8 mouse cellular contexts compared by ENCODE assay signal in genomic region chr4:137719378-137720077, GRCm38 (mm10). TPM values are rescaled to one million over a fixed set of nuclear protein-coding genes. Genes with fewer than 3 reads are reported as not detected.
A peak's percentile ranks its signal among the peaks of the same experiment; 100 is the strongest.
DNase-seq lines count a peak whose midpoint lies in the region; ATAC-seq lines count a peak whose summit lies in the region.

No protein-coding gene starts in this region.

- peak overlapping the region; percentile 26; the same call in 1 of the 2 replicates for H3K9ac ChIP-seq in heart, embryonic 12.5 days
- H3K9ac ChIP-seq in hindbrain, embryonic 13.5 days, result peak overlapping the region; percentile 65
- 0 out of 2 replicates have a peak overlapping the region, but pooled peaks have one; percentile 33 for H3K9ac ChIP-seq in neural tube, embryonic 12.5 days

- no peak for ATAC-seq in heart, embryonic 12.5 days (ENCODE audit: insufficient number of reproducible peaks, low FRiP score)
- no peak for ATAC-seq in hindbrain, embryonic 13.5 days (ENCODE audit: low FRiP score)
- 0 out of 2 replicates have a peak, but pooled peaks have one; percentile 43 for ATAC-seq in neural tube, embryonic 12.5 days (ENCODE audit: low FRiP score, low read depth)

- peaks cover 26% of the 10 kb centered on the region for H3K4me1 ChIP-seq in heart, embryonic 12.5 days (replicated peaks)
- H3K4me1 ChIP-seq in hindbrain, embryonic 13.5 days (replicated peaks), result peaks cover 39% of the 10 kb centered on the region
- H3K4me1 ChIP-seq in neural tube, embryonic 12.5 days, result peaks cover 22% of the 10 kb centered on the region

- H3K9me3 ChIP-seq in heart, embryonic 12.5 days (replicated peaks), result no peaks in the 10 kb centered on the region
- no peaks in the 10 kb centered on the region for H3K9me3 ChIP-seq in hindbrain, embryonic 13.5 days
- H3K9me3 ChIP-seq in neural tube, embryonic 12.5 days, result no peaks in the 10 kb centered on the region

- no peaks in the 10 kb centered on the region for H3K36me3 ChIP-seq in heart, embryonic 12.5 days
- peaks cover 8% of the 10 kb centered on the region for H3K36me3 ChIP-seq in hindbrain, embryonic 13.5 days
- no peaks in the 10 kb centered on the region for H3K36me3 ChIP-seq in neural tube, embryonic 12.5 days

- intact Hi-C loops in heart, postnatal 10 days (cut with DNase I), result no loop called here

- no peak overlapping the region for H3K27ac ChIP-seq in heart, embryonic 12.5 days (ENCODE audit: poor library complexity, severe bottlenecking)
- peak overlapping the region; percentile 86 for H3K27ac ChIP-seq in hindbrain, embryonic 13.5 days
- 0 out of 2 replicates have a peak overlapping the region, but pooled peaks have one; percentile 17 for H3K27ac ChIP-seq in neural tube, embryonic 12.5 days

- H3K27me3 ChIP-seq in heart, embryonic 12.5 days (replicated peaks), result peaks cover 94% of the 10 kb centered on the region
- H3K27me3 ChIP-seq in hindbrain, embryonic 13.5 days, result peaks cover 37% of the 10 kb centered on the region
- peaks cover 28% of the 10 kb centered on the region for H3K27me3 ChIP-seq in neural tube, embryonic 12.5 days (replicated peaks)

- DNase-seq in heart, postnatal 10 days, result no peak
- DNase-seq in embryo, embryonic 10.5 days (ENCODE audit: low spot score), result peak; percentile 70
- no peak for DNase-seq in layer of hippocampus, postnatal 36 days
- DNase-seq in thymus, postnatal 25 days, result no peak
- no peak for DNase-seq in kidney, postnatal 36 days

- H3K4me2 ChIP-seq in heart, embryonic 12.5 days, result peak overlapping the region; percentile 39
- no peak overlapping the region for H3K4me2 ChIP-seq in hindbrain, embryonic 13.5 days
- peak overlapping the region; percentile 35 for H3K4me2 ChIP-seq in neural tube, embryonic 12.5 days (replicated peaks)

- WGBS in heart, embryonic 12.5 days, result 20% methylated on average over 15 of the region's 15 CpGs
- 25% methylated on average over 15 of the region's 15 CpGs for WGBS in hindbrain, embryonic 13.5 days
- WGBS in neural tube, embryonic 12.5 days, result 32% methylated on average over 15 of the region's 15 CpGs

- no peak overlapping the region for H3K4me3 ChIP-seq in heart, embryonic 12.5 days
- no peak overlapping the region for H3K4me3 ChIP-seq in hindbrain, embryonic 13.5 days
- H3K4me3 ChIP-seq in neural tube, embryonic 12.5 days, result no peak overlapping the region

RNA-seq across cellular contexts. Expression of gene Rap1gap, which starts 55.0 kb away (rescaled TPM):
- polyA plus RNA-seq in heart, embryonic 12.5 days (2016; fragmentation: Nextera tagmentation; extraction: Ambion mirVana), result 4.3 and 4.9 TPM in 2 replicates
- 10 to 100 TPM; 10.3 to 12.6 TPM for total RNA-seq in heart, postnatal 10 days (2021)
- polyA plus RNA-seq in hindbrain, embryonic 13.5 days (2015; fragmentation: Nextera tagmentation; extraction: Ambion mirVana), result 39.2 and 39.9 TPM in 2 replicates
- polyA plus RNA-seq in neural tube, embryonic 12.5 days (2016; fragmentation: Nextera tagmentation; extraction: Ambion mirVana), result 18.3 and 24.7 TPM in 2 replicates
- 100 to 1,000 TPM; 273 to 281 TPM for total RNA-seq in layer of hippocampus, postnatal 36 days (2021)
